Mouse (Mus musculus) G1E (cell line): ENCODE results near the gene Sost. TPM values are rescaled to one million over a fixed set of nuclear protein-coding genes. Genes with fewer than 3 reads are reported as not detected.

Experiments
- ATAC-seq: 2 replicates; pipeline ENCODE4 v1.8.0; 2016; ENCODE audit warnings: mild to moderate bottlenecking; ENCODE audit not compliant: insufficient number of reproducible peaks, poor library complexity, low FRiP score, severe bottlenecking; ENCODE audit errors: extremely low read depth
- DNase-seq: peaks from one replicate; pipeline ENCODE4 v3.0.0; 2012; ENCODE audit warnings: low spot score
- H3K27me3 ChIP-seq: 2 replicates; pipeline ENCODE4 v1.6.1; 2012; ENCODE audit warnings: mild to moderate bottlenecking, low read length, inconsistent platforms; ENCODE audit not compliant: insufficient read depth
- H3K36me3 ChIP-seq: replicated peaks from 2 replicates; pipeline ENCODE3; 2012; ENCODE audit warnings: mild to moderate bottlenecking, inconsistent platforms
- H3K4me1 ChIP-seq: 2 replicates; pipeline ENCODE4 v1.6.1; 2012; ENCODE audit warnings: low read depth, low read length, inconsistent platforms, mixed read lengths; ENCODE audit not compliant: insufficient read depth
- H3K4me3 ChIP-seq: 2 replicates; pipeline ENCODE4 v1.5.1; 2012; ENCODE audit warnings: low read depth, mild to moderate bottlenecking, inconsistent platforms, low read length, moderate library complexity, mixed read lengths
- H3K9me3 ChIP-seq: replicated peaks from 2 replicates; pipeline ENCODE4 v1.6.1; 2012; ENCODE audit warnings: inconsistent platforms
- CTCF ChIP-seq: IDR thresholded peaks from 2 replicates; pipeline ENCODE4 v1.5.1; 2012; ENCODE audit warnings: low read depth, low read length, inconsistent platforms, mixed read lengths
- GATA1 ChIP-seq: IDR thresholded peaks from 2 replicates; pipeline ENCODE4 v1.6.1; 2012; ENCODE audit warnings: borderline replicate concordance, low read length, inconsistent platforms, mixed read lengths
- GATA2 ChIP-seq: IDR thresholded peaks from 2 replicates; pipeline ENCODE4 v1.6.1; 2012; ENCODE audit warnings: low read depth, low read length, inconsistent platforms, borderline replicate concordance
- POLR2AphosphoS5 ChIP-seq: IDR thresholded peaks from 2 replicates; pipeline ENCODE4 v1.6.1; 2012; ENCODE audit warnings: low read depth, low read length, inconsistent platforms; ENCODE audit not compliant: insufficient replicate concordance
- TAL1 ChIP-seq: conservative IDR thresholded peaks from 2 replicates; pipeline ENCODE4 v1.6.1; 2012; ENCODE audit warnings: low read depth, low read length, inconsistent platforms, mixed read lengths
- polyA plus RNA-seq: library from polyadenylated mRNA; stranded (reverse); fragments of >175 nt; gene quantifications from 2 replicates; pipeline ENCODE4 v1.2.3, GENCODE M21; 2012
- total RNA-seq, 2 experiments: library from RNA; stranded (forward) in 1 of 2; stranded (reverse) in 1 of 2; fragments of 200-1000 nt in 1 of 2; fragments of >200 nt in 1 of 2; fragmentation: Nextera tagmentation in 1 of 2; gene quantifications; 2 replicates each; pipeline ENCODE4 v1.2.3; 2014 to 2017

Gene Sost
- not detected in 2 replicates for total RNA-seq (2014; fragmentation: Nextera tagmentation)
- 0.06 TPM in 1 of 2 replicates, not detected in the other for total RNA-seq (2017)
- not detected in 2 replicates for polyA plus RNA-seq

DNA sequence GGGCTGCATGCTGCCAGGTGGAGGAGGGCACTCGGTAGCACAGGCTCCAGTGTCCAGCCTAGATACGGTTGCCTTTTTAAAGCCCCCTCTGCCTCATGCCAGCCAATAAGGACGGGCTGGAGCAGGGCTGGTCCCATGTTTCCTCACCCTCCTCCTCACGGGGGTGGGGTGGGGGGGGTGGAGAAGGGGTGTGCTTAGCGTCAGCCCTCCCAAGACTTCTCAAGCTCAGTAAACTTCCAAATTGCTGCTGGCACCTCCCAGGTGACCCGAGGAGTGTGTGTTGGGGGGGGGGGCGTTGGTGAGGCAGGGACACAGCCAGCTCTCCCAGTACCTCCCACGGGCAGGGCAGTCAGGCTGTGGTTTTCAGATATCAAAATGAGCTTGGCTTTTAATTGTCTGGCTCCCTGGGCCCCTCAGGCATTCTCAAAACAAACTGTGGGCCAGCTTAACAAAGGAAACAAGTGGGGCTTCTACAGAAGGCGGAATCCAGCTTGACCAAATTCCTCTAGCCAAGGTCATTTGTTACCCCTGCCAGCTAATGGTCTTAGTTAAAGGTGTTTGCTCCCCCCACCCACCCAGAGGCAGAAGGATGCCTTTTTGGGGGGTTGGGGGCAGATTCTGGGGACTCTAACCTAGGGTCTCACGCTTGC lies at the start of gene Sost:
Gene Sost, minus strand, starts transcription at position 51 of the 650 bp plus-strand sequence.
- ATAC-seq (no peak), DNase-seq (no peak)
- Histone ChIP-seq H3K4me1 (no peaks in the 10 kb centered on the region), H3K9me3 (peaks cover 6% of the 10 kb centered on the region), H3K4me3 (no peak within 1 kb of the TSS), H3K36me3 (no peaks in the 10 kb centered on the region), H3K27me3 (peaks cover 29% of the 10 kb centered on the region)
- TF ChIP-seq POLR2AphosphoS5 (no peak), GATA1 (no peak), GATA2 (no peak), TAL1 (no peak), CTCF (no peak)

DNA sequence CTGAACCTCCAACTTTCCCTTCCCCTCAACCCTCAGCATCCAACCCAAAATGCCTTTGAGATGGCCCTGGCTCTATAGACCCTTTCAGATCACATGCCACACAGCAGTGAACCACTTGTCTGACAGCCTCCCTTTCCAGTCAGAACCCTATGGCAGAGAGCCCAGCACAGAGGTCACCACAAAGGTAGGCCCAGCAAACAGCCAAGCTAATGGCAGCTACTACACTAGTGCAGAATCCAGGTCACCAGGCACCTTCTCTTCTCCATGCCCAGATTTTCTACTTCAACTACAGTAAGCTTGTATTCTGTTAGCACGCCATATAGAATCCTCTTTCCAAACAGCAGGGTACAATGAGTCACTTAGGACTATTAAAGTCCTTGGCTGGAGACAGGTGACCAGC lies 49.3 kb upstream of the Sost start:
- Histone ChIP-seq H3K4me1 (no peaks in the 10 kb centered on the region), H3K27me3 (peaks cover 30% of the 10 kb centered on the region), H3K4me3 (no peak overlapping the region), H3K36me3 (no peaks in the 10 kb centered on the region), H3K9me3 (no peaks in the 10 kb centered on the region)
- DNase-seq (no peak), ATAC-seq (no peak)
- TF ChIP-seq POLR2AphosphoS5 (no peak), CTCF (no peak), GATA1 (no peak), GATA2 (no peak), TAL1 (no peak)

DNA sequence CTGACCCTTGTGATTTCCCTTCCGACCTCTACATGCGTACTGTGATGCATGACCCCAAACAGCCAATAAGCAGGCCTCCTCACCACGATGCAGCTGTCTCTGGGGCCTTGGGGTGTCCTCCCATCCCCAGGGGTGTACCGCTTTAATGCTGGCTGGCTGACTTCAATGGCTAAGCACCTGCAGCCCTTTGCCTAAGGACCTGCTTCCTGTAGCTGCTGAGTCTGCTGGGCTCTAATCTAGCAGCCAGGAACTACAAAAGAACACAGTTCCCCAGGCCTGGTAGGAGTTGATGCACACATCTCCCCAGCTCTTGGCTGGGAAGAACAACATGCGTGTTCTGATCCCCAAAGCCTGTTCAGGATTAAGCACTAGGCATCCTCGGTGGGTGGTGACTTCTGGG lies 48.7 kb upstream of the Sost start:
- ATAC-seq: no peak
- peaks cover 29% of the 10 kb centered on the region for H3K27me3 ChIP-seq
- H3K36me3 ChIP-seq: no peaks in the 10 kb centered on the region
- H3K9me3 ChIP-seq: no peaks in the 10 kb centered on the region
- no peak overlapping the region for H3K4me3 ChIP-seq
- TF ChIP-seq CTCF (no peak), GATA2 (no peak), GATA1 (no peak), POLR2AphosphoS5 (no peak), TAL1 (no peak)
- no peak for DNase-seq
- H3K4me1 ChIP-seq: no peaks in the 10 kb centered on the region

DNA sequence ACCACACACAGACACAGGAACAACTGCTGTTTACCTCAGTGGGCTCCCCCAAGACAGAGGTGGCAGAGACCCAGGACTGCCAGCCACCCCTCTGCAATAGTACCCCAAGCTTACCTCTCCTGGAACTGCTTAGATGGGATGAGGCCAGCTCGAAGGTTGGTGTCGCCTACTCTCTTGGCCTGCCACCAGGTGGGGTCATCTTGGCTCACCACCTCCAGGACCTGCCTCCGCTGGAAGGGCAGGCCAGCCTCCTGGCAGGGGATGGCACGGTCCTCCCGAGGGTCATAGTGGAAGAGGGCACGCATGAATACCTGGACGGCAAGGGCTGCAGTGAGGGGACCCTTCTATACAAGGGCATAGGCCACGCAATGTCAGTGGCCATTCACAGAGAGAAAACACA lies 46.4 kb upstream of the Sost start:
- no peak overlapping the region for H3K4me3 ChIP-seq
- no peaks in the 10 kb centered on the region for H3K9me3 ChIP-seq
- DNase-seq (no peak), ATAC-seq (no peak)
- no peak for TF ChIP-seq CTCF
- no peak for TF ChIP-seq GATA1
- H3K27me3 ChIP-seq: peaks cover 24% of the 10 kb centered on the region
- no peaks in the 10 kb centered on the region for H3K4me1 ChIP-seq
- H3K36me3 ChIP-seq: no peaks in the 10 kb centered on the region

DNA sequence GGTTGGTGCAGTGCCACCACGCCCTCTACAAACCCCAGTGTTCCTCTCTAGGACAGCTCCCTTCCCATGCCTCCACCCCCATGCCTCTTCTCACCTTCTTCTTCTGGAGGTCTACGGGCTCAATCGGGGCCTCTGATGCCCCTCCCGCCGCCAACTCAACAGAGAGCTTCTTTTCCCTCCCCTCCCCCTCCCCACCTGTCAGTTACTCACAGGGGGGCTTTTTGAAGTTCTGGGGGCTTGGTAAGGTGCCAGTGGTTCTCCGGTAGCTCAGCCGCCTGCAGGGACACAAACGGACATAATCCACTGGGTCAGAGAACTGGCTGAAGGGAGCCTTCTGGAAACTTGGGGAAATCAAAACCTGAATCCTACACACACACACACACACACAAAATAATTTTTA lies 44.7 kb upstream of the Sost start:
- TF ChIP-seq GATA2 (no peak), GATA1 (no peak), CTCF (no peak), POLR2AphosphoS5 (no peak), TAL1 (no peak)
- no peak for DNase-seq
- H3K4me3 ChIP-seq: no peak overlapping the region
- H3K9me3 ChIP-seq: no peaks in the 10 kb centered on the region
- H3K4me1 ChIP-seq: no peaks in the 10 kb centered on the region
- ATAC-seq: no peak
- no peaks in the 10 kb centered on the region for H3K36me3 ChIP-seq
- H3K27me3 ChIP-seq: peaks cover 29% of the 10 kb centered on the region

DNA sequence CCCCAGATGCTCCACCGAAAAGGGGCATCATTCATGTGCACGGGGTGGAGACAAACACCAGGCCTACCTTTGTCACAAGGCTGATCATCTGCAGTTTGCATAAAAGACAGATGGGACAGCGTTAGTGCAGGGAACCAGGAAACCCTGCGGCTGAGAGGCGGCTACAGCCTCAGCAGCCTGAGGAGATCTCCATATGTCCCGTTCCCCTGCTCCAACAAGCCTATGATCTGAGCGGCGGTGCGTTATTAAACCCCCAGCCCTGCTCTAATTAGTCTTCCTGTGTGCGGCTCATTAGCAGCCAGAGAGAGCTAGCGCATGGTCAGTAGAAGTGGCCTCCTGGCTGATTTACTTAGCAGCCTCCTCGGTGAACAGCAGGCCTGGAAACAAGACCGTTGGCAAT lies 43.3 kb upstream of the Sost start:
- H3K9me3 ChIP-seq: no peaks in the 10 kb centered on the region
- DNase-seq: no peak
- peaks cover 27% of the 10 kb centered on the region for H3K27me3 ChIP-seq
- ATAC-seq: no peak
- H3K4me3 ChIP-seq: no peak overlapping the region
- no peaks in the 10 kb centered on the region for H3K4me1 ChIP-seq
- H3K36me3 ChIP-seq: no peaks in the 10 kb centered on the region
- TF ChIP-seq POLR2AphosphoS5 (no peak), GATA1 (no peak), TAL1 (no peak), CTCF (no peak), GATA2 (no peak)
